Comparison of ENCODE assay signal across 9 mouse cellular contexts in genomic region chr10:53502875-53503816, GRCm38 (mm10).
DNase-seq lines count a peak whose midpoint lies in the region; ATAC-seq and TF ChIP-seq lines count a peak whose summit lies in the region.
"Had no signal": no experiment of that assay in that cellular context is flagged by ENCODE, and none has a peak within 500 bp of the region (broad histone marks: within the 10 kb centered on the region; RNA-seq: fewer than 3 reads in every experiment).

No protein-coding gene starts in this region.

- H3K9ac ChIP-seq in hindbrain, postnatal 0 days (replicated peaks; ENCODE audit: low read length) = peak overlapping the region; percentile 34; the same call in 1 of the 2 replicates
- H3K9ac ChIP-seq in neural tube, embryonic 15.5 days (replicated peaks) = no peak overlapping the region

- H3K36me3 ChIP-seq in E14TG2a.4 (ENCODE audit: insufficient read depth, low read length) = no peaks in the 10 kb centered on the region
- no peaks in the 10 kb centered on the region for H3K36me3 ChIP-seq in hindbrain, postnatal 0 days (ENCODE audit: insufficient read depth, low read length)
- H3K36me3 ChIP-seq in neural tube, embryonic 15.5 days = no peaks in the 10 kb centered on the region

- intact Hi-C loops in left cerebral cortex, postnatal 36 days (cut with DNase I) = no loop called here

- H3K4me2 ChIP-seq in hindbrain, postnatal 0 days (ENCODE audit: low read depth, low read length) = peak overlapping the region; percentile 34; the same call in 1 of the 2 replicates
- H3K4me2 ChIP-seq in neural tube, embryonic 15.5 days = peak overlapping the region; percentile 30

- TF ChIP-seq CTCF in E14TG2a.4 (conservative IDR thresholded peaks at IDR 0.05; ENCODE audit: low read length) = no peak
- no peak for TF ChIP-seq CTCF in hindbrain, postnatal 0 days (IDR thresholded peaks at IDR 0.05; ENCODE audit: low read depth)

- peak; percentile 88 for ATAC-seq in hindbrain, postnatal 0 days
- ATAC-seq in neural tube, embryonic 15.5 days (ENCODE audit: low FRiP score) = peak; percentile 45; the same call in 1 of the 2 replicates

- H3K4me3 ChIP-seq in E14TG2a.4 (replicated peaks; ENCODE audit: low read length) = peak overlapping the region; percentile 58
- no peak overlapping the region for H3K4me3 ChIP-seq in hindbrain, postnatal 0 days (ENCODE audit: low read length)
- no peak overlapping the region for H3K4me3 ChIP-seq in neural tube, embryonic 15.5 days (replicated peaks)

- peaks cover 18% of the 10 kb centered on the region for H3K9me3 ChIP-seq in E14TG2a.4 (ENCODE audit: low read length)
- no peaks in the 10 kb centered on the region for H3K9me3 ChIP-seq in hindbrain, postnatal 0 days (ENCODE audit: low read length)
- no peaks in the 10 kb centered on the region for H3K9me3 ChIP-seq in neural tube, embryonic 15.5 days (replicated peaks)

- peaks cover 29% of the 10 kb centered on the region for H3K4me1 ChIP-seq in E14TG2a.4 (replicated peaks; ENCODE audit: low read depth, low read length)
- no peaks in the 10 kb centered on the region for H3K4me1 ChIP-seq in hindbrain, postnatal 0 days (ENCODE audit: insufficient read depth, low read length)
- 0 out of 2 replicates have a peak, but pooled peaks cover 8% of the 10 kb centered on the region for H3K4me1 ChIP-seq in neural tube, embryonic 15.5 days

- H3K27ac ChIP-seq in hindbrain, postnatal 0 days = peak overlapping the region; percentile 77
- H3K27ac ChIP-seq in neural tube, embryonic 15.5 days (replicated peaks) = peak overlapping the region; percentile 33; the same call in 1 of the 2 replicates

- peaks cover 11% of the 10 kb centered on the region for H3K27me3 ChIP-seq in E14TG2a.4 (ENCODE audit: insufficient read depth, low read length)
- H3K27me3 ChIP-seq in hindbrain, postnatal 0 days (ENCODE audit: insufficient read depth, low read length) = no peaks in the 10 kb centered on the region
- no peaks in the 10 kb centered on the region for H3K27me3 ChIP-seq in neural tube, embryonic 15.5 days (replicated peaks)
- H3K27me3 ChIP-seq: Patski had no signal

- WGBS in hindbrain, postnatal 0 days = 40% methylated on average over 21 of the region's 21 CpGs
- 58% methylated on average over 21 of the region's 21 CpGs for WGBS in neural tube, embryonic 15.5 days

- peak; percentile 48 to 52 for DNase-seq in cerebellum, adult 18-20 months
- DNase-seq in forelimb bud, embryonic 11.5 days (ENCODE audit: low read depth, low spot score) = peak; percentile 45
- peak; percentile 61 for DNase-seq in hindbrain, postnatal 0 days (ENCODE audit: low spot score)
- DNase-seq in left cerebral cortex, postnatal 36 days (ENCODE audit: low spot score in 2 of 2) = peak; percentile 20 to 35
- DNase-seq in spleen, postnatal 10 days (ENCODE audit: low spot score in 2 of 2) = no peak
- DNase-seq in ovary, adult 18-20 months (ENCODE audit: low spot score) = no peak

Comparison
In these comparisons a context has a peak if more than half of its experiments do, and no peak if none do; other contexts are left out.
1. DNase-seq: peak in cerebellum, adult 18-20 months (2 of 2), forelimb bud, embryonic 11.5 days (single experiment), hindbrain, postnatal 0 days (single experiment) and left cerebral cortex, postnatal 36 days (2 of 2); none in spleen, postnatal 10 days (0 of 2) and ovary, adult 18-20 months (single experiment).